Mouse (Mus musculus) heart, postnatal 0 days (tissue): ENCODE data around the gene Cmip. TPM values are rescaled to one million over a fixed set of nuclear protein-coding genes. Genes with fewer than 3 reads are reported as not detected.

Experiments used
- ATAC-seq: fragments of 200-750 bp; cut with Nextera tagmentation; 2 replicates; pipeline ENCODE4 v1.8.0; 2017; ENCODE audit warnings: low read depth, moderate number of reproducible peaks, moderate library complexity; ENCODE audit not compliant: insufficient read depth
- DNase-seq: peaks from one replicate; pipeline ENCODE4 v3.0.0-alpha.2; 2016; ENCODE audit warnings: low spot score
- H3K27ac ChIP-seq: fragments of 300-500 bp; sonication (generic); 2 replicates; pipeline ENCODE4 v1.5.1; 2014; ENCODE audit warnings: low read depth, mild to moderate bottlenecking
- H3K27me3 ChIP-seq: fragments of 300-500 bp; sonication (generic); 2 replicates; pipeline ENCODE4 v1.6.1; 2014; ENCODE audit warnings: low read length, mixed read lengths; ENCODE audit not compliant: control insufficient read depth, insufficient read depth
- H3K36me3 ChIP-seq: fragments of 300-500 bp; sonication (generic); replicated peaks from 2 replicates; pipeline ENCODE4 v1.6.1; 2014; ENCODE audit warnings: low read length, mixed read lengths; ENCODE audit not compliant: control insufficient read depth, insufficient read depth
- H3K4me1 ChIP-seq: fragments of 300-500 bp; sonication (generic); 2 replicates; pipeline ENCODE4 v1.6.1; 2014; ENCODE audit warnings: antibody characterized with exemption; ENCODE audit not compliant: control insufficient read depth, insufficient read depth
- H3K4me2 ChIP-seq: fragments of 300-500 bp; sonication (generic); 2 replicates; pipeline ENCODE4 v1.6.1; 2014; ENCODE audit warnings: low read depth, mild to moderate bottlenecking, low read length, moderate library complexity
- H3K4me3 ChIP-seq: fragments of 300-500 bp; sonication (generic); 2 replicates; pipeline ENCODE4 v1.5.1; 2014; ENCODE audit warnings: low read depth, low read length
- H3K9ac ChIP-seq: fragments of 300-500 bp; sonication (generic); replicated peaks from 2 replicates; pipeline ENCODE4 v1.6.1; 2014; ENCODE audit warnings: low read depth, low read length, mixed read lengths
- H3K9me3 ChIP-seq: fragments of 300-500 bp; sonication (generic); replicated peaks from 2 replicates; pipeline ENCODE4 v1.6.1; 2016; ENCODE audit warnings: low read length; ENCODE audit not compliant: control insufficient read depth
- CTCF ChIP-seq: IDR thresholded peaks from 2 replicates; pipeline ENCODE4 v1.5.1; 2016; ENCODE audit warnings: antibody characterized with exemption, control low read depth, low read depth
- EP300 ChIP-seq: IDR thresholded peaks from 2 replicates; pipeline ENCODE4 v1.6.1; 2016; ENCODE audit warnings: antibody characterized with exemption, low read depth
- WGBS: fragments of 180-500 bp; shearing (Covaris S2); extraction: QIAGEN DNeasy Blood & Tissue Kit; methylation state at CpG from one replicate; pipeline ENCODE4 v1.1.7; 2014; 5-methylcytosine and 5-hydroxymethylcytosine counted together
- polyA plus RNA-seq: library from polyadenylated mRNA; unstranded; fragments of >200 nt; fragmentation: Nextera tagmentation; extraction: Ambion mirVana; gene quantifications from 2 replicates; pipeline ENCODE4 v1.2.1, GENCODE M21; 2015
- total RNA-seq: library from RNA; depleted of rRNA; stranded (reverse); fragments of >200 nt; gene quantifications from 2 replicates; pipeline ENCODE4 v1.2.3, GENCODE M21; 2014; ENCODE audit warnings: low replicate concordance

Cmip gene
- total and polyA plus RNA-seq, 2 experiments from 2014 or later: 5.7 to 11.1 TPM

DNA sequence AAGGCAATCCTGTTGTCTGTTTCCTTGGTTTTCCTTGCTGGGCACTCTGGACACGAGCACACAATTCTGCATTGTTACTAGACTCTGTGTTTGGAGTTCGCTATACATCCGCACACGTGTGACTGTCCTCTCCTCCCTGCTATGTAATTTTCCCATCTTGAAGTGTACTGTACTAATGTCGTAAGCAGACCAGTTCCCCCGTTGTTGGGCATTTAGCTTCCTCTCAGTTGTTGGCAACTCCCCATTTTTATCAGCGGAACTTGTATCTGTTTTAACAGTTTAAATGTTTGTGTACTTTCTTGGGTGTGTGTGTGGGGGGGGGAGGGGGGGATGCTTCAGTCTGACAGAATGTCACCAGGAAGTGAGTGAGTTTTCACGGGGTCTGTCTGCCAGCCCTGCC lies 5.8 kb downstream of the Cmip start:
- H3K4me3 ChIP-seq: no peak overlapping the region
- 42% methylated on average over 8 of the region's 8 CpGs for WGBS
- no peak overlapping the region for H3K4me2 ChIP-seq
- DNase-seq (no peak), ATAC-seq (no peak)
- no peak overlapping the region for H3K27ac ChIP-seq
- no peak for TF ChIP-seq CTCF
- no peak for TF ChIP-seq EP300
- H3K36me3 ChIP-seq: no peaks in the 10 kb centered on the region
- H3K9me3 ChIP-seq: no peaks in the 10 kb centered on the region
- H3K9ac ChIP-seq: no peak overlapping the region
- peaks cover 27% of the 10 kb centered on the region; the same call in 1 of the 2 replicates for H3K4me1 ChIP-seq
- no peaks in the 10 kb centered on the region for H3K27me3 ChIP-seq

DNA sequence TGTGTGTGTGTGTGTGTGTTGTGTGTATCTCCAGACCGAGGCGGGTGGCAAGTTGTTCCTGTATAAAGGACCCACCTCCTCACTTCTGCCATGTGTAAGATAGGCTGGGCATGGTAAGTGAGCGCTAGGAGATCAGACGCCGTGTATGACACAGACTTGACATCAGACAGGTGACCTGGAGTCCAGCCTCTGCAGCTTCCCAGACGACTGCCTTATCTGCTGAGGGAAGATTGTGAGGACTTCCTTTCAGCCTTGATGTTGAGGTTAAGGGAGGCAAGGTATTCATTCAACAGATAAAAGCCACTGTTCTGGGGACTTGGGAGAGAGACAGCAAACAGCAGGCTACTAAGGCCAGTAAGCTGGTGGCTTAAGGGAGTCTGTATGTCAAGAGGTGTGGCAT lies 6.6 kb downstream of the Cmip start:
- no peak overlapping the region for H3K27ac ChIP-seq
- no peaks in the 10 kb centered on the region for H3K36me3 ChIP-seq
- H3K9ac ChIP-seq: no peak overlapping the region
- peaks cover 24% of the 10 kb centered on the region; the same call in 1 of the 2 replicates for H3K4me1 ChIP-seq
- no peak overlapping the region for H3K4me2 ChIP-seq
- WGBS: 41% methylated on average over 6 of the region's 6 CpGs
- TF ChIP-seq CTCF: no peak
- H3K9me3 ChIP-seq: no peaks in the 10 kb centered on the region
- ATAC-seq (no peak), DNase-seq (no peak)
- H3K4me3 ChIP-seq: no peak overlapping the region
- no peaks in the 10 kb centered on the region for H3K27me3 ChIP-seq

DNA sequence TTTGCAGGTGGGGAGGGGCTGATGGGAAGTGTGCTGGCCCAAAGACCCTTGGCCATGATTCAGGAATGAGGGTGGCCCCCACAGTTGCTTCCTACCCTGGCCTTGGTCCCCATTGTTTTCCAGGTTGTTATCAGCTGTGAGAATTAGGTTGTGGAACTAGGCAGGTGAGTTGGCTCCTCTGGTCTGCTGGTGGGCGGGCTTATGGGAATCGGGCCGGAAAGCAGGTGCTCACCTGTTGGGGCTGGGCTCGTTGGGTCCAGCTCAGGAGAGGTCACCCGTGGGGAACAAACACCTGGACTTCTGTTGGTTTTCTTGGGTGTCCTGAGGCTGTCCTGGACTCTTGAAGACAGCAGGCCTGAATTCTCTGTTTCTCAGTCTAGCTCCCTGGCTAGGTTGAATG lies 8.2 kb downstream of the Cmip start:
- ATAC-seq: no peak
- no peak overlapping the region for H3K4me2 ChIP-seq
- H3K36me3 ChIP-seq: no peaks in the 10 kb centered on the region
- no peaks in the 10 kb centered on the region for H3K9me3 ChIP-seq
- H3K9ac ChIP-seq: no peak overlapping the region
- no peaks in the 10 kb centered on the region for H3K27me3 ChIP-seq
- 88% methylated on average over 5 of the region's 5 CpGs for WGBS
- TF ChIP-seq EP300 (no peak), CTCF (no peak)
- peaks cover 17% of the 10 kb centered on the region; the same call in 1 of the 2 replicates for H3K4me1 ChIP-seq
- H3K4me3 ChIP-seq: no peak overlapping the region
- no peak for DNase-seq
- H3K27ac ChIP-seq: no peak overlapping the region

DNA sequence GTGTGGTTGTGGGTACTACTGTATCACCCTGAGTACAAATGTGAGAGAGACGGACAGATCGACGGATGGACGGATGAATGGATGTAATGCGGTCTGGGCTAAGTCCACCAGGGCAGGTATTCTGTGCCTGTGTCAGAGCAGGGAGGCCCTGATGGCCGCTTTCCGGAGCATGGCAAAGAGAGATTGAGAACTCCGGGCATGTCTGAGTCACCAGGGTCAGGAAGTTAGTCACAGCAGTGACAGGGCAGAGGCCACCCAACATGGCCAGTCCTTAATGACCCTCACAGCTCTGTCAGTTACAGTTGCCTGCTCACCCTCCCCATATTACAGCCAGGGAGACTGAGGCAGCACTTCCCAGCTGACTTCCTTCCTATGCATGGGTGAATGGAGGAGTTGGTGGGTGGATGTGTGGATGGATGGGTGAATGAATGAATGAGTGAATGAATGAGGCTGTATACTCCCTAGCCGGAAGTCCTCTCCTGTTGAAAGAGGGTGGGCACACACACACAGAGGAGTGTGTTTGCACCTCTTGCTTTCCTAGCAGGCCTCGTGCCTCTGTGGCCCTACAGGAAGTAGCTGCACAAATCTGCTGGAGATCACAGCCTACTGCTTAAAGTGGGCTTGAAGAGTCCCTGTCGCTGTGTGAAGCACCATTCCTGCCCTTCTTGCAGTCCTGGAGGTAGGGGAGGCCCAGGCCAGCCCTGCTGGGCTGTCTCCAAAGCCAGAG lies 10.7 kb downstream of the Cmip start:
- H3K27me3 ChIP-seq: no peaks in the 10 kb centered on the region
- no peaks in the 10 kb centered on the region for H3K9me3 ChIP-seq
- TF ChIP-seq EP300: no peak
- no peak for TF ChIP-seq CTCF
- H3K4me3 ChIP-seq: no peak overlapping the region
- no peak for ATAC-seq
- H3K9ac ChIP-seq: no peak overlapping the region
- H3K27ac ChIP-seq: no peak overlapping the region
- WGBS: 70% methylated on average over 11 of the region's 11 CpGs
- H3K36me3 ChIP-seq: no peaks in the 10 kb centered on the region
- no peaks in the 10 kb centered on the region for H3K4me1 ChIP-seq
- no peak for DNase-seq
- H3K4me2 ChIP-seq: no peak overlapping the region

DNA sequence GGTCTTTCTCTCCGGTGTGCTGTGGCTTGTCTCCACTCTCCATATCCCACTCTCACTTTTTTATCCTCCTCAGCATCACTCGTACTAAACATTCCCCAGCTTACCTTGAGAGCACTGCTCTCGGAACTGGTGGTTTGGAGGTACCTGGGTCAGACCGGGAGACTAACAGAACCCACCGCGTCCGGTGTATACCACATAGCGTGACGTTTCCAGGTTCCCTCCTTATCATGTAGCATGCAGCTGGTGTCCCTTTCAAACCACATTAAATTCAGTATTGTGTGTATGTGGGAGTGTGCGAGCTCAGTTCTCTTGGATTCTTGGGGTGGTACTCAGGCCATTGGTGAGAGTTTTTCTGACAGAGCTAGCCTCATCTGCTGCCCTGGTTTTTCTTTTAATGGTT lies 21.4 kb downstream of the Cmip start:
- no peaks in the 10 kb centered on the region for H3K27me3 ChIP-seq
- H3K36me3 ChIP-seq: no peaks in the 10 kb centered on the region
- H3K9ac ChIP-seq: no peak overlapping the region
- H3K4me1 ChIP-seq: peaks cover 16% of the 10 kb centered on the region
- 86% methylated on average over 10 of the region's 10 CpGs for WGBS
- TF ChIP-seq EP300: no peak
- no peak for TF ChIP-seq CTCF
- H3K27ac ChIP-seq: no peak overlapping the region
- ATAC-seq (no peak), DNase-seq (no peak)
- H3K9me3 ChIP-seq: no peaks in the 10 kb centered on the region
- H3K4me2 ChIP-seq: no peak overlapping the region
- no peak overlapping the region for H3K4me3 ChIP-seq

DNA sequence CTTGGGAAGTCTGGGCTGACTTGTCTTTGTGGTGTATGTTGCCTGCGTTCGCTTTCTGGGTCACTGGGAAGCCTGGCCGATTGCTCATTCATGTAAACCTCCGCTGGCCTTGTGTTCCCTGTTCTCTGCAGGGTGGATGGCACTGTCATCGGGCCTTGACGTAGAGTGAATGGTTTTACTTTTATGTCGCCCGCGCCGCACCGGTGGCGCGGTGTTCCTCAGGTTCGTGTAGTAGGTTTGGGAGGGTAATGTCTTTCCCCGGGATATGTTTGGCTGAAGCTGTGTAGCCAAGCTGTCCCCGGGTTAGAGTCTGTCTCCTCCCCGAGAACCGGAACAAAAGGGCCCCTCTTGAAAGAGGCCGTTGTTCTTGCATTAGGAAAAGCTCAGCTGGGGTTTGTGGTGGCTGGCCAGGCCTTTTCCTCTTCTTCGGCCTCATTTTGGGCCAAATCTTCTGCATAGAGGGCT lies 21.8 kb downstream of the Cmip start:
- no peak for DNase-seq
- H3K9me3 ChIP-seq: no peaks in the 10 kb centered on the region
- no peak for TF ChIP-seq CTCF
- no peak for TF ChIP-seq EP300
- 75% methylated on average over 20 of the region's 20 CpGs for WGBS
- no peak for ATAC-seq
- H3K4me1 ChIP-seq: peaks cover 16% of the 10 kb centered on the region
- H3K4me3 ChIP-seq: no peak overlapping the region
- H3K9ac ChIP-seq: no peak overlapping the region
- no peak overlapping the region for H3K4me2 ChIP-seq
- no peak overlapping the region for H3K27ac ChIP-seq
- H3K27me3 ChIP-seq: no peaks in the 10 kb centered on the region
- H3K36me3 ChIP-seq: no peaks in the 10 kb centered on the region
